Mouse (Mus musculus) kidney, embryonic 16.5 days (tissue): Measurements from ENCODE around the gene Pnpla2. TPM values are rescaled to one million over a fixed set of nuclear protein-coding genes. Genes with fewer than 3 reads are reported as not detected.

ENCODE experiments used
- ATAC-seq: fragments of 200-750 bp; cut with Nextera tagmentation; 2 replicates; pipeline ENCODE4 v1.8.0; 2017; ENCODE audit warnings: moderate TSS enrichment; ENCODE audit not compliant: low FRiP score, low TSS enrichment
- H3K27ac ChIP-seq: fragments of 300-500 bp; sonication (generic); 2 replicates; pipeline ENCODE4 v1.5.1; 2014; ENCODE audit warnings: low read length
- H3K27me3 ChIP-seq: fragments of 300-500 bp; sonication (generic); 2 replicates; pipeline ENCODE4 v1.6.1; 2014; ENCODE audit warnings: low read length, control low read depth, mixed read lengths; ENCODE audit not compliant: insufficient read depth
- H3K36me3 ChIP-seq: fragments of 300-500 bp; sonication (generic); 2 replicates; pipeline ENCODE4 v1.6.1; 2014; ENCODE audit warnings: low read length, control low read depth, mixed read lengths; ENCODE audit not compliant: insufficient read depth
- H3K4me1 ChIP-seq: fragments of 300-500 bp; sonication (generic); 2 replicates; pipeline ENCODE4 v1.6.1; 2014; ENCODE audit warnings: low read length, control low read depth, mixed read lengths; ENCODE audit not compliant: insufficient read depth
- H3K4me2 ChIP-seq: fragments of 300-500 bp; sonication (generic); replicated peaks from 2 replicates; pipeline ENCODE4 v1.6.1; 2014; ENCODE audit warnings: low read depth, low read length
- H3K4me3 ChIP-seq: fragments of 300-500 bp; sonication (generic); 2 replicates; pipeline ENCODE4 v1.5.1; 2014; ENCODE audit warnings: mild to moderate bottlenecking, low read length
- H3K9ac ChIP-seq: fragments of 300-500 bp; sonication (generic); replicated peaks from 2 replicates; pipeline ENCODE4 v1.6.1; 2014; ENCODE audit warnings: low read length
- H3K9me3 ChIP-seq: fragments of 300-500 bp; sonication (generic); 2 replicates; pipeline ENCODE4 v1.6.1; 2016; ENCODE audit warnings: low read length, control low read depth
- WGBS: fragments of 180-500 bp; shearing (Covaris S2); extraction: QIAGEN DNeasy Blood & Tissue Kit; methylation state at CpG from one replicate; pipeline ENCODE4 v1.1.7; 2014; 5-methylcytosine and 5-hydroxymethylcytosine counted together
- polyA plus RNA-seq: library from polyadenylated mRNA; unstranded; fragments of >200 nt; fragmentation: Nextera tagmentation; extraction: Ambion mirVana; gene quantifications from 2 replicates; pipeline ENCODE4 v1.2.1, GENCODE M21; 2015

Gene Pnpla2
- polyA plus RNA-seq, 1 experiment from 2014 or later = 51.5 TPM

DNA sequence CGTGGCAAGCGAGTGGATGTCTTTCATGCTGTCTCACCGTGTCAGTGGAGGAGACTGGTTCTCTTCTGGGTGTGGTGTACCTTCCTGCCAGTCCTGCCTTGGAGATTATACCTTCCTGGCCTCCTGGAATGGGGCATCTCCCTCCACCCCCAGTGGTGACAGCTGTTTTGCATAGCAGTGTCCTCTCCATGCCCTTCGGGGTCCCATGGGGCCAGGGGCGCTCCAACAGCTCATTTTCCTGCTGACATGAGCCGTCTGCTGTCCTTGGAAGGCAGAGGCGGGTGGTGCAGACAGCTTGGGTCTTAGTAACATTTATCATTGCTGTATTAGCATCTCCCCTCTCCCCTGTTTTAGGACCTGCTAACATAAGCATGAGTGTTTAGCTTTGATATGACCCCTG is 32.1 kb downstream of the Pnpla2 start:
- H3K27me3 ChIP-seq = no peaks in the 10 kb centered on the region
- ATAC-seq = no peak
- WGBS = 66% methylated on average over 7 of the region's 7 CpGs

DNA sequence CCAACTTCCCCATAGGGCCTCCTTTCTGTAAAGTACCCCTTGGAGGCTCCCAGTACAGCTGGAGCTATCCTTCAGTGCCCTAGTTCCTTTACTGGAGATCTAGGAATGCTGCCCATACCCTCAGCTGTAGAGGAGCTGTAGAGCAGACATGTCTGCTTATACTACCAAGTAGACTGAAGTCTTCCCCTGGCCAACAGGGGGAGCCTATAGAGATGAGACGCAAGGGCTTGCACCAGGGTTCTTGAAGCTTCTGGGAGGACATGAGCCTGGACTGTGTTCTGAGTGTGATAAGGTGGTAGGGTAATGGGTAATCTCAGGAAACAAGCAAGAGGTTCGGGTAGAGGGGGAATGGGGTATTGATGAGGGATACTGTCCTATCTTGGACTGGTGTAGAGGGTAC is 36.2 kb downstream of the Pnpla2 start:
- WGBS = 93% methylated on average over 2 of the region's 2 CpGs
- Histone ChIP-seq H3K4me2 (no peak overlapping the region), H3K4me1 (no peaks in the 10 kb centered on the region), H3K36me3 (peaks cover 18% of the 10 kb centered on the region), H3K4me3 (no peak overlapping the region), H3K27ac (no peak overlapping the region), H3K9me3 (no peaks in the 10 kb centered on the region), H3K27me3 (no peaks in the 10 kb centered on the region), H3K9ac (no peak overlapping the region)
- no peak for ATAC-seq

More for the DNA sequence above, 32.1 kb downstream of the Pnpla2 start:
- H3K9me3 ChIP-seq = no peaks in the 10 kb centered on the region
- no peak overlapping the region for H3K4me3 ChIP-seq
- H3K27ac ChIP-seq = no peak overlapping the region
- no peak overlapping the region for H3K9ac ChIP-seq
- H3K36me3 ChIP-seq = 0 out of 2 replicates have a peak, but pooled peaks cover 3% of the 10 kb centered on the region
- no peak overlapping the region for H3K4me2 ChIP-seq
- peaks cover 4% of the 10 kb centered on the region; the same call in 1 of the 2 replicates for H3K4me1 ChIP-seq

GRCm38 (mm10) chr7:141492738-141493137 is 37.7 kb downstream of the Pnpla2 start:
- Histone ChIP-seq H3K27ac (no peak overlapping the region), H3K4me3 (no peak overlapping the region), H3K36me3 (peaks cover 18% of the 10 kb centered on the region), H3K4me1 (no peaks in the 10 kb centered on the region), H3K4me2 (no peak overlapping the region), H3K27me3 (no peaks in the 10 kb centered on the region), H3K9me3 (no peaks in the 10 kb centered on the region), H3K9ac (no peak overlapping the region)
- WGBS = 87% methylated on average over 5 of the region's 5 CpGs
- ATAC-seq = no peak

DNA sequence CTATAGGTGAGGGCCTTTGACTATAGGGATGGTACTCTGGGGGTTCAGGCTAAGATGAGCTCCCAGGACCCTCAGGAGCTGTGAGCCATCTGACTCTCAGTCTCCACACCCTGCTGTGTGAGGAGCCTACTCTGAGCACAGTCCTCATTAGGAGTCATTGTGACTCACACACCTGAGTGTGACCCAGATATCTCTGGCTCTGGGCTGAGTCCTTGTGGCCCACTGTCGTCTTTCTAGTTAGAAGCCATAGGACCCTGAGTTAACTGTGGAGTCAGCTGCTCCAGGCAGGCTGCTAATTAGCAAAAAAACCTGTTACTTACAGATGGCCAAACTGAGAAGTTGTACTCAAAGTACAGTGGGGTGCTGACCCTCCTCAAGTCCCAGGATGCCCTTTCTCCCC is 38.7 kb downstream of the Pnpla2 start:
- 76% methylated on average over 1 of the region's 1 CpGs for WGBS
- Histone ChIP-seq H3K4me3 (no peak overlapping the region), H3K36me3 (peaks cover 21% of the 10 kb centered on the region), H3K9ac (no peak overlapping the region), H3K27ac (no peak overlapping the region), H3K27me3 (no peaks in the 10 kb centered on the region), H3K4me2 (no peak overlapping the region), H3K4me1 (no peaks in the 10 kb centered on the region), H3K9me3 (no peaks in the 10 kb centered on the region)
- no peak for ATAC-seq

- Histone ChIP-seq H3K27ac (no peak overlapping the region), H3K36me3 (peaks cover 21% of the 10 kb centered on the region), H3K9ac (no peak overlapping the region), H3K27me3 (no peaks in the 10 kb centered on the region), H3K4me3 (no peak overlapping the region), H3K4me1 (no peaks in the 10 kb centered on the region), H3K9me3 (no peaks in the 10 kb centered on the region), H3K4me2 (no peak overlapping the region)
- ATAC-seq = no peak
- WGBS = 93% methylated on average over 2 of the region's 2 CpGs
Observed at GRCm38 (mm10) chr7:141495379-141495778, 40.4 kb downstream of the Pnpla2 start.

GRCm38 (mm10) chr7:141495940-141496339 is 40.9 kb downstream of the Pnpla2 start:
- no peak for ATAC-seq
- no peaks in the 10 kb centered on the region for H3K4me1 ChIP-seq
- H3K9me3 ChIP-seq = no peaks in the 10 kb centered on the region
- no peak overlapping the region for H3K4me3 ChIP-seq
- H3K27ac ChIP-seq = no peak overlapping the region
- no peak overlapping the region for H3K4me2 ChIP-seq
- WGBS = 83% methylated on average over 4 of the region's 4 CpGs
- H3K36me3 ChIP-seq = peaks cover 21% of the 10 kb centered on the region
- H3K9ac ChIP-seq = no peak overlapping the region
- H3K27me3 ChIP-seq = no peaks in the 10 kb centered on the region

- H3K27me3 ChIP-seq = no peaks in the 10 kb centered on the region
- no peak overlapping the region for H3K9ac ChIP-seq
- no peak overlapping the region for H3K27ac ChIP-seq
- no peak overlapping the region for H3K4me2 ChIP-seq
- H3K4me1 ChIP-seq = no peaks in the 10 kb centered on the region
- WGBS = 91% methylated on average over 3 of the region's 3 CpGs
- no peak overlapping the region for H3K4me3 ChIP-seq
- no peak for ATAC-seq
- H3K36me3 ChIP-seq = peaks cover 16% of the 10 kb centered on the region
- no peaks in the 10 kb centered on the region for H3K9me3 ChIP-seq
Observed at GRCm38 (mm10) chr7:141497600-141497999, 42.6 kb downstream of the Pnpla2 start.

GRCm38 (mm10) chr7:141501820-141502555 is 47.0 kb downstream of the Pnpla2 start:
- Histone ChIP-seq H3K9ac (no peak overlapping the region), H3K27me3 (no peaks in the 10 kb centered on the region), H3K4me3 (no peak overlapping the region), H3K27ac (no peak overlapping the region), H3K4me1 (no peaks in the 10 kb centered on the region), H3K9me3 (no peaks in the 10 kb centered on the region), H3K36me3 (peaks cover 3% of the 10 kb centered on the region; the same call in 1 of the 2 replicates), H3K4me2 (no peak overlapping the region)
- ATAC-seq = no peak
- WGBS = 83% methylated on average over 7 of the region's 7 CpGs

DNA sequence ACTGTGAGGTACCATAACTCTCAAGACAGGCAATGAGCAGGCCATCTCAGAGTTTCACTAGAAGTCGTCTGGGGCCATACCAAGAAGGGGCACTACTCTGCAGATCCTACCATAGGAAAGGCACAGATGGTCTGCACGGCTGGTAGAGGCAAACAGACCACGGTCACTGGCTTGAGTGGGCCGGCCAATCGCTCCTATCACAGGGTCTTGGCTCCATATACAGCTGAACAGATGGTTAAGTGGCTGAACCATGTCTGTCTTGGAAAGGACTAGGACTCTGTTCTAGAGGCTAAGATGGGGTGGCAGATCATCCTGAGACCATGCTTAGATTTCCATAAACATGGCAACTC is 47.5 kb downstream of the Pnpla2 start:
- Histone ChIP-seq H3K27ac (no peak overlapping the region), H3K4me1 (no peaks in the 10 kb centered on the region), H3K36me3 (peaks cover 3% of the 10 kb centered on the region; the same call in 1 of the 2 replicates), H3K9me3 (no peaks in the 10 kb centered on the region), H3K4me3 (no peak overlapping the region), H3K4me2 (no peak overlapping the region), H3K9ac (no peak overlapping the region), H3K27me3 (no peaks in the 10 kb centered on the region)
- ATAC-seq = no peak
- WGBS = 93% methylated on average over 5 of the region's 5 CpGs

DNA sequence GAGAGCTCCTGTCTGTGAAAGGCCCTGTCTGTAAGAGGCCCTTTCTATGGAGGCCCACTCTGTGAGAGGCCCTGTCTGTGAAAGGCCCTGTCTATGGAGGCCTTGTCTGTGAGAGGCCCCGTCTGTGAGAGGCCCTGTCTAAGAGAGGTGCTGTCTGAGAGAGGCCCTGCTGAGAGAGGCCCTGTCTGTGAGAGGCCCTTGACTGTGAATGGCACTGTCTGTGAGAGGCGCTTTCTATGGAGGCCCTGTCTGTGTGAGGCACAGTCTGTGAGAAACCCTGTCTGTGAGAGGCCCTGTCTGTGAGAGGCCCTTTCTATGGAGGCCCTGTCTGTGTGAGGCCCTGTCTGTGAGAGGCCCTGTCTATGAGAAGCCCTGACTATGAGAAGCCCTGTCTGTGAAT is 51.3 kb downstream of the Pnpla2 start:
- Histone ChIP-seq H3K27me3 (no peaks in the 10 kb centered on the region), H3K27ac (no peak overlapping the region), H3K4me1 (no peaks in the 10 kb centered on the region), H3K4me2 (no peak overlapping the region), H3K36me3 (0 out of 2 replicates have a peak, but pooled peaks cover 2% of the 10 kb centered on the region), H3K9me3 (no peaks in the 10 kb centered on the region), H3K9ac (no peak overlapping the region), H3K4me3 (no peak overlapping the region)
- WGBS = 85% methylated on average over 2 of the region's 2 CpGs
- ATAC-seq = no peak
